Mouse (Mus musculus) myocyte (in vitro differentiated cells): ENCODE data around the gene Etv5. TPM values are rescaled to one million over a fixed set of nuclear protein-coding genes. Genes with fewer than 3 reads are reported as not detected.

Experiments
- H3K27me3 ChIP-seq: one replicate; pipeline ENCODE4 v1.6.1; 2011; ENCODE audit not compliant: control insufficient read depth, insufficient read depth, insufficient read length
- H3K36me3 ChIP-seq: one replicate; pipeline ENCODE4 v1.6.1; 2011; ENCODE audit not compliant: control insufficient read depth, insufficient read depth
- H3K4me2 ChIP-seq: one replicate; pipeline ENCODE4 v1.6.1; 2011; ENCODE audit warnings: low read depth, control low read depth
- H3K4me3 ChIP-seq: one replicate; pipeline ENCODE4 v1.5.1; 2011; ENCODE audit warnings: mild to moderate bottlenecking, control low read depth, moderate library complexity
- H3K79me2 ChIP-seq: one replicate; pipeline ENCODE4 v1.6.1; 2011; ENCODE audit not compliant: control insufficient read depth, insufficient read depth
- H3ac ChIP-seq: one replicate; pipeline ENCODE4 v1.6.1; 2011; ENCODE audit not compliant: control insufficient read depth, insufficient read length
- CEBPB ChIP-seq: IDR thresholded peaks from 2 replicates; pipeline ENCODE4 v1.6.1; 2011; ENCODE audit warnings: mild to moderate bottlenecking, moderate library complexity; ENCODE audit not compliant: poor library complexity, insufficient read depth, severe bottlenecking
- E2F4 ChIP-seq: IDR thresholded peaks from one replicate; pipeline ENCODE4 v1.6.1; 2011; ENCODE audit warnings: mild to moderate bottlenecking, control low read depth, moderate library complexity; ENCODE audit not compliant: insufficient read depth
- MAX ChIP-seq: IDR thresholded peaks from one replicate; pipeline ENCODE4 v1.6.1; 2011; ENCODE audit warnings: low read depth, mild to moderate bottlenecking, control low read depth
- MYOD1 ChIP-seq, 3 experiments: IDR thresholded peaks; one replicate each; pipeline ENCODE4 v1.6.1; 2011; ENCODE audit warnings: control low read depth in 2 of 3, low read depth in 2 of 3, mild to moderate bottlenecking in 2 of 3, moderate library complexity in 1 of 3; ENCODE audit not compliant: insufficient read length in 2 of 3, control insufficient read depth in 1 of 3
- MYOG ChIP-seq, 3 experiments: IDR thresholded peaks; one replicate each; pipeline ENCODE4 v1.6.1; 2011; ENCODE audit warnings: control low read depth in 2 of 3, low read depth in 2 of 3, mild to moderate bottlenecking in 2 of 3; ENCODE audit not compliant: insufficient read length in 2 of 3, control insufficient read depth in 1 of 3, insufficient read depth in 1 of 3
- POLR2A ChIP-seq: IDR thresholded peaks from one replicate; pipeline ENCODE4 v1.6.1; 2011; ENCODE audit warnings: low read depth, mild to moderate bottlenecking, control low read depth, moderate library complexity; ENCODE audit not compliant: insufficient read length
- POLR2AphosphoS2 ChIP-seq: IDR thresholded peaks from one replicate; pipeline ENCODE4 v1.6.1; 2011; ENCODE audit warnings: low read depth, control low read depth; ENCODE audit not compliant: insufficient read length
- REST ChIP-seq: IDR thresholded peaks from one replicate; pipeline ENCODE4 v1.6.1; 2011; ENCODE audit warnings: mild to moderate bottlenecking, control low read depth, moderate library complexity; ENCODE audit not compliant: insufficient read depth, insufficient read length
- SRF ChIP-seq: IDR thresholded peaks from one replicate; pipeline ENCODE4 v1.6.1; 2011; ENCODE audit warnings: low read depth; ENCODE audit not compliant: control insufficient read depth, insufficient read length
- TCF12 ChIP-seq: IDR thresholded peaks from one replicate; pipeline ENCODE4 v1.6.1; 2011; ENCODE audit warnings: mild to moderate bottlenecking, control low read depth; ENCODE audit not compliant: poor library complexity, insufficient read depth, severe bottlenecking
- TCF3 ChIP-seq: IDR thresholded peaks from one replicate; pipeline ENCODE4 v1.6.1; 2011; ENCODE audit warnings: low read depth, control low read depth; ENCODE audit not compliant: insufficient read length
- USF1 ChIP-seq: IDR thresholded peaks from one replicate; pipeline ENCODE4 v1.6.1; 2011; ENCODE audit warnings: low read depth, mild to moderate bottlenecking, control low read depth, moderate library complexity
- polyA plus RNA-seq: library from polyadenylated mRNA; unstranded; fragments of >200 nt; fragmentation: generic; extraction: Trizol; gene quantifications from one replicate; pipeline ENCODE4 v1.2.1, GENCODE M21; 2012; ENCODE audit warnings: missing spikeins

Etv5 gene
- polyA plus RNA-seq, 1 experiment, result 17.2 TPM

DNA sequence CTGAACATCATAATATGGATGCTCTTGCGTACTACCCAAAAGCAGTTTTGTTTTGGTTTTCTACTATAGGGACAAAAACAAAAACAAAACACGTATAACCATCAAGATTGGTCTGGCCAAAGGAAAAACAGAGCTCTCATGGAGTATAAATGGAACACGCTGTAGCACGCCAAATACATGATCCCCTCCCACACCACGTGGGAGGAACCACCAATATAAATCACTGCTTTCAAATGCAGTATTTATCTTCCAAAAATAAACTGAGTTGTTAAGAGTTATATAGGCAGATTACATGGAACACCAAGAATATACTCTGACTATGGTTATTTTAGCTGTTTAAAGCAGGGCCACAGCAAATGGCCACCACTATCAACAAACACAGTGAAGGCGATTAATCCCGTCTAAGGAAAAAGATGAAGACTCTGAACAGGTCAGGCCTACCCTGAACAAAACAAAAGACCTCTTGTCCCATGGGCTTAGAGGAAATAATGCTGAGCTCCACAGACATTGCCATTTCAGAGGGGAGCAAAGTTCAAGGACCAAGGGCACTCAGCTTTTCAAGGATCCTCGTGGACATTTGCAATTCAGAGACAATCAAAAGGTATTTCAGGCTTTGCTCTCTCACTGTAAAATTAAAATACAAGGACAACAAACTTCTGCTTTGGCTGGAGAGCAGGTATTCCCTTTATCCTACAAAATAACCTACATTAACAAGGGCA lies 30.7 kb downstream of the Etv5 start:
- Histone ChIP-seq H3K36me3 (peaks cover 3% of the 10 kb centered on the region), H3K4me2 (no peak overlapping the region), H3K27me3 (no peaks in the 10 kb centered on the region), H3ac (no peak overlapping the region), H3K79me2 (no peaks in the 10 kb centered on the region), H3K4me3 (no peak overlapping the region)
- no peak for TF ChIP-seq MYOD1 (IDR thresholded peaks at IDR 0.05; ENCODE audit: control insufficient read depth in 1 of 3, insufficient read length in 2 of 3, low read depth in 2 of 3)

DNA sequence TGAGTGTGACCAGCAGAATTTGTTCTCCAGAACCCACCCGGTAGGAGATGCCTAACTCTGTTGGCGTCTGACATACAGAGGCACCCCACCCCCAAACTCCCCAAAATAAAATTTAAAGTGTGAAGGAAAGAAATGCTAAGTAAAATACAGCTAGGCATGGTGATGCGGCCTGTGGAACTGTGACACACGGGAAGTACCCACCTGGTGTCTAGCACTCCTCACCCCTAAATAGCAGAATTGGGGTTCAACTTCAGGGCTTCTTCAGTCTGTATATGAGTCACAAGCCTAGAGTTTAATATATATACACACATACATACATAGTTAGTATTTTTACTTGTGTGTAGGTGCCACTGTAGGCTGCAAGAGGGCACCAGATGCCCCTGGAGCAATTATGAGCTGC lies 32.8 kb downstream of the Etv5 start:
- H3ac ChIP-seq, result no peak overlapping the region
- no peaks in the 10 kb centered on the region for H3K79me2 ChIP-seq
- peaks cover 3% of the 10 kb centered on the region for H3K36me3 ChIP-seq
- no peaks in the 10 kb centered on the region for H3K27me3 ChIP-seq
- no peak overlapping the region for H3K4me3 ChIP-seq
- TF ChIP-seq MYOD1 (IDR thresholded peaks at IDR 0.05; ENCODE audit: control insufficient read depth in 1 of 3, insufficient read length in 2 of 3, low read depth in 2 of 3) (no peak), POLR2AphosphoS2 (no peak)
- no peak overlapping the region for H3K4me2 ChIP-seq

DNA sequence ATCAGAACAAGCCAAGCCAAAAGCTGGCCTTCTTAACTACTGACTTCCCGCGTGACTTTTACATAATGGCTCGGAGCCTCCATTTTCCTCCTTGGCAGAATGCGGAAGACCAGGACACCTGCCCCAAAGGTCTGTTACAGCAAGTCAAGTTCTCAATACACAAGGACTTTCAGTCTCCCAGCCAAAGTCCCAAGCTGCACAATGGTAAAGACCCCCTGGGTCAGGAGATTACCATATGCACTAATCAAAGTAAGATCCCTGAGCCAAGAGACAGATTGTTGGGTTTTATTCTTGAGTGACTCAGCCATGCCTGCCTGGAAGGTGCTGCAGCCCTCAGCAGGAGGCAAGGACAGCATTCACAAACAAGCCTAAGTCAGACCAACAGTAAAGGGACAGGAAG lies 33.5 kb downstream of the Etv5 start:
- Histone ChIP-seq H3K79me2 (no peaks in the 10 kb centered on the region), H3K36me3 (peaks cover 4% of the 10 kb centered on the region), H3ac (no peak overlapping the region), H3K4me3 (no peak overlapping the region), H3K27me3 (no peaks in the 10 kb centered on the region), H3K4me2 (no peak overlapping the region)
- no peak for TF ChIP-seq TCF12
- no peak for TF ChIP-seq USF1
- TF ChIP-seq POLR2A, result no peak
- no peak for TF ChIP-seq TCF3
- TF ChIP-seq REST, result no peak
- TF ChIP-seq E2F4, result no peak
- TF ChIP-seq MYOG (IDR thresholded peaks at IDR 0.05; ENCODE audit: control insufficient read depth in 1 of 3, insufficient read depth in 1 of 3, insufficient read length in 2 of 3, low read depth in 2 of 3), result no peak
- no peak for TF ChIP-seq MYOD1 (IDR thresholded peaks at IDR 0.05; ENCODE audit: control insufficient read depth in 1 of 3, insufficient read length in 2 of 3, low read depth in 2 of 3)
- TF ChIP-seq CEBPB, result no peak
- no peak for TF ChIP-seq POLR2AphosphoS2
- no peak for TF ChIP-seq SRF
- TF ChIP-seq MAX, result no peak

DNA sequence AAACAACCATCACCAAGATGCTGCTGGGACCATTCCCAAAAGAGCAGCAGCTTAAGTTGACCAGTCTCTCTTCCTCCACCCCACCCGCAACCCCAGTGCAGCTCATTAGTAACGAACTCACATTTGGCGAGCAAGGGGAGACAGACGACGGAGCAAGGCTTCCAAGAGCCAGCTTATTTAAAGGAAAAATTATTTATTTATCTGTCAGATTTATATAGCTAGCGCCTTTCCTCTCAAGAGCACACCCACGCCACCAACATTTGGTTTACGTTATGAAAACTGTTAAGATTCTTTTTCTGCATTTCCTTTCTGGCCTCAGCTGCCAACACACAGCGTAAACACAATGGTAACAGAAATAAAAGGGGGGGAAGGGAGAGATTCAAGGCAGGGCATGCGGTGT lies 34.0 kb downstream of the Etv5 start:
- H3K36me3 ChIP-seq, result peaks cover 4% of the 10 kb centered on the region
- H3K4me2 ChIP-seq, result no peak overlapping the region
- H3K79me2 ChIP-seq, result no peaks in the 10 kb centered on the region
- no peak overlapping the region for H3ac ChIP-seq
- TF ChIP-seq POLR2AphosphoS2 (no peak), CEBPB (no peak), REST (no peak), TCF12 (no peak), MAX (no peak), MYOG (IDR thresholded peaks at IDR 0.05; ENCODE audit: control insufficient read depth in 1 of 3, insufficient read depth in 1 of 3, insufficient read length in 2 of 3, low read depth in 2 of 3) (no peak), E2F4 (no peak), TCF3 (no peak), POLR2A (no peak), USF1 (no peak), SRF (no peak), MYOD1 (IDR thresholded peaks at IDR 0.05; ENCODE audit: control insufficient read depth in 1 of 3, insufficient read length in 2 of 3, low read depth in 2 of 3) (no peak)
- H3K4me3 ChIP-seq, result no peak overlapping the region
- H3K27me3 ChIP-seq, result no peaks in the 10 kb centered on the region

DNA sequence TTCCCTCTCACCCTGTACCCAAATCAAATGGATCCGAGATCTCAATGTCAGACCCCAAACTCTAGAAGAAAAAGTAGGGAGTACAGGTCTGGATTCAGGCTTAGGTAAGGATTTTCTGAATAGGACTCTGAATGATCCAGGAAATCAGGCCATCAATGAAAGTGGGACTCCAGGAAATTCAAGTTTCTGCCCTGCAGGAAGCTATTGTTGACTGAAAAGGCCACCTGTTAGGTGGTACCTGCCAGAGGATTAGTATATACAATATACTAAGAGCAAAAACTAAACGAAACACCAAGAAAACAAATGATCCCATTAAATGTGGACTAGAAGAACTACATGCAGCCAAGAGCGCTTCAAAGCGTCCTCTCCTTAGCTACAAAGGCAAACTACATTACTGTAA lies 35.8 kb downstream of the Etv5 start:
- no peak for TF ChIP-seq MYOD1 (IDR thresholded peaks at IDR 0.05; ENCODE audit: control insufficient read depth in 1 of 3, insufficient read length in 2 of 3, low read depth in 2 of 3)
- no peak for TF ChIP-seq E2F4
- no peak for TF ChIP-seq MYOG (IDR thresholded peaks at IDR 0.05; ENCODE audit: control insufficient read depth in 1 of 3, insufficient read depth in 1 of 3, insufficient read length in 2 of 3, low read depth in 2 of 3)
- TF ChIP-seq REST, result no peak
- no peak for TF ChIP-seq POLR2A
- TF ChIP-seq POLR2AphosphoS2, result no peak
- no peak for TF ChIP-seq USF1
- TF ChIP-seq SRF, result no peak
- no peak for TF ChIP-seq CEBPB
- TF ChIP-seq TCF3, result no peak
- TF ChIP-seq MAX, result no peak
- TF ChIP-seq TCF12, result no peak
- Histone ChIP-seq H3ac (no peak overlapping the region), H3K27me3 (no peaks in the 10 kb centered on the region), H3K4me3 (no peak overlapping the region), H3K4me2 (no peak overlapping the region), H3K79me2 (no peaks in the 10 kb centered on the region), H3K36me3 (peaks cover 12% of the 10 kb centered on the region)
